Mouse (Mus musculus): ENCODE measurements at regions not wholly inside any gene's neighbourhood (a gene's known extent, or its start where the extent isn't known, plus 50 kb on each side); places are given as distances from the start of the nearest gene placed in this dataset.

- no peak for TF ChIP-seq CTCF (IDR thresholded peaks at IDR 0.05; ENCODE audit: extremely low read depth, insufficient read depth, insufficient read length, insufficient replicate concordance)
- no peak for TF ChIP-seq POLR2A (IDR thresholded peaks at IDR 0.05; ENCODE audit: low read depth, low read length)
Observed at GRCm38 (mm10) chr3:62227697-62228096, 110.4 kb upstream of the Arhgef26 start.
